Mouse (Mus musculus) erythroblast, embryonic 14.5 days (primary cell): Measurements from ENCODE around the gene Abr. TPM values are rescaled to one million over a fixed set of nuclear protein-coding genes. Genes with fewer than 3 reads are reported as not detected.

ENCODE experiments used
- H3K27me3 ChIP-seq: 2 replicates; pipeline ENCODE4 v1.6.1; 2012; ENCODE audit warnings: inconsistent platforms; ENCODE audit not compliant: control insufficient read depth
- H3K36me3 ChIP-seq: 2 replicates; pipeline ENCODE4 v1.6.1; 2012; ENCODE audit warnings: mild to moderate bottlenecking, inconsistent platforms; ENCODE audit not compliant: control insufficient read depth
- H3K4me1 ChIP-seq: 2 replicates; pipeline ENCODE4 v1.6.1; 2012; ENCODE audit warnings: inconsistent platforms; ENCODE audit not compliant: control insufficient read depth
- H3K4me3 ChIP-seq: replicated peaks from 2 replicates; pipeline ENCODE3; 2012; ENCODE audit warnings: moderate library complexity, mild to moderate bottlenecking, inconsistent platforms
- H3K9me3 ChIP-seq: 2 replicates; pipeline ENCODE4 v1.6.1; 2012; ENCODE audit warnings: low read length, inconsistent platforms, mixed read lengths; ENCODE audit not compliant: control insufficient read depth
- GATA1 ChIP-seq: IDR thresholded peaks from 2 replicates; pipeline ENCODE4 v1.6.1; 2012; ENCODE audit warnings: low read length, inconsistent platforms, mixed read lengths
- TAL1 ChIP-seq: IDR thresholded peaks from 3 replicates; pipeline ENCODE4 v1.6.1; 2012; ENCODE audit warnings: low read length, inconsistent platforms, mixed read lengths
- polyA plus RNA-seq: library from polyadenylated mRNA; stranded (reverse); fragments of >175 nt; gene quantifications from 2 replicates; pipeline ENCODE4 v1.2.3, GENCODE M21; 2012

Abr gene
- polyA plus RNA-seq, 1 experiment = 0.03 TPM

DNA sequence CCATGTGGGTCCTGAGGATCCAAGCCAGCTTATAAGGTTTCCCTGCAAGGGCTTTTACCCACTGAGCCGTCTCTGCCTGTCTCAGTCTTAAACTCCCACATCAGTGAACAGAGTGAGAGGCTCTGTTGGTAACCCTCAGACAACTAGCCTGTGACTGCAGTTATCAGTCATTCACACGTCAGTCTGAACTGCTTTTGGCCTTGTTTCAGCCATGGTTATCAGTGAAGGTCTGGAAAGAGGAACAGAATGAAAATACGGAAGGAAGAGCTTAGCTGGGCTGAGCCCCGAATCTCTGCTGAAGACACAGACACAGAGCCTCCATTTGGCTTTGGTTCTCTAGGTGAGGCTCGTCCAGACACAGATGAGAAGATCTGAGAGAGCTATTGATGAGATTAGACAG is 6.5 kb upstream of the Abr start:
- Histone ChIP-seq H3K36me3 (no peaks in the 10 kb centered on the region), H3K9me3 (no peaks in the 10 kb centered on the region), H3K4me3 (no peak overlapping the region), H3K27me3 (peaks cover 14% of the 10 kb centered on the region), H3K4me1 (no peaks in the 10 kb centered on the region)
- TF ChIP-seq TAL1 (no peak), GATA1 (no peak)

- no peak overlapping the region for H3K4me3 ChIP-seq
- no peaks in the 10 kb centered on the region; the same call in 1 of the 2 replicates for H3K4me1 ChIP-seq
- TF ChIP-seq GATA1 (no peak), TAL1 (no peak)
- no peaks in the 10 kb centered on the region; the same call in 1 of the 2 replicates for H3K9me3 ChIP-seq
- H3K36me3 ChIP-seq = no peaks in the 10 kb centered on the region
- H3K27me3 ChIP-seq = peaks cover 49% of the 10 kb centered on the region
These were observed 2.8 kb upstream of the Abr start for GRCm38 (mm10) chr11:76624881-76625280.

- Histone ChIP-seq H3K27me3 (peaks cover 49% of the 10 kb centered on the region), H3K4me1 (no peaks in the 10 kb centered on the region; the same call in 1 of the 2 replicates), H3K36me3 (no peaks in the 10 kb centered on the region), H3K4me3 (no peak overlapping the region), H3K9me3 (no peaks in the 10 kb centered on the region; the same call in 1 of the 2 replicates)
- TF ChIP-seq GATA1 (no peak), TAL1 (no peak)
These were observed 2.0 kb upstream of the Abr start for GRCm38 (mm10) chr11:76624071-76624470.

- TF ChIP-seq TAL1 (no peak), GATA1 (no peak)
- Histone ChIP-seq H3K36me3 (no peaks in the 10 kb centered on the region), H3K4me3 (peak overlapping the region; percentile 35), H3K9me3 (no peaks in the 10 kb centered on the region; the same call in 1 of the 2 replicates), H3K27me3 (peaks cover 49% of the 10 kb centered on the region), H3K4me1 (no peaks in the 10 kb centered on the region; the same call in 1 of the 2 replicates)
These were observed 1.3 kb upstream of the Abr start for GRCm38 (mm10) chr11:76623206-76623961.

DNA sequence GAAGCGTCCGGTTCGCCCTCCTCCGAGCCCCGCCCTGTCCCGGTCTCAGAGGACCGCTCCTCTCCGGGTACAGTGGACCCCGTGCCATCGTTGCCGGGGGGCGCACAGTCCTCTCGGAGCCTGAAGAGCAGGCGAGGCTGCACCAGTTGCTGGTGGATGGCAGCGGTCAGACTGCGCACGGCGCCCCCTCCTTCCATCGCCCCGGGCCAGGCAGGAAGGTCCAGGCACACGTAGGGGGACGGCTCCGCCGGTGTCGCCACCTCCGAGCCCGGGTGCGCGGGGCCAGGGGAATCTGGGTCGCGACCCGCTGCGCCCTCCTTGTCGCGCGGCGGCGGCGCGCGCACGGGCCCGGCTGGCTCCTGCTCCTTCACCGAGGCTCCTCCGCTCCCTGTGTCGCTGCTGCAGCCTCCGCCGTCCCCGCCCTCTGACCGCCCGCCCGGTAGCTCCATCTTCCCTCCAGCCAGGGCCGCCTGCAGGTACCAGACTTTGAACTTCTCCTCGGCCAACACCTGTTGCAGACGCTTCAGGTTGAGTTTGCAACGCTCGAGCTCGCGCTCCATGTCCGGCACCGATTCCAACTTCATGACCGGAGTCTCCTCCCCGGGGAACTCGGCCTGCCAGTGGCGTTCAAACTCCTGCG is 572 bp upstream of the Abr start:
- Histone ChIP-seq H3K36me3 (no peaks in the 10 kb centered on the region), H3K27me3 (peaks cover 49% of the 10 kb centered on the region), H3K4me1 (no peaks in the 10 kb centered on the region; the same call in 1 of the 2 replicates), H3K9me3 (no peaks in the 10 kb centered on the region; the same call in 1 of the 2 replicates), H3K4me3 (peak overlapping the region; percentile 35)
- TF ChIP-seq TAL1 (no peak), GATA1 (no peak)

DNA sequence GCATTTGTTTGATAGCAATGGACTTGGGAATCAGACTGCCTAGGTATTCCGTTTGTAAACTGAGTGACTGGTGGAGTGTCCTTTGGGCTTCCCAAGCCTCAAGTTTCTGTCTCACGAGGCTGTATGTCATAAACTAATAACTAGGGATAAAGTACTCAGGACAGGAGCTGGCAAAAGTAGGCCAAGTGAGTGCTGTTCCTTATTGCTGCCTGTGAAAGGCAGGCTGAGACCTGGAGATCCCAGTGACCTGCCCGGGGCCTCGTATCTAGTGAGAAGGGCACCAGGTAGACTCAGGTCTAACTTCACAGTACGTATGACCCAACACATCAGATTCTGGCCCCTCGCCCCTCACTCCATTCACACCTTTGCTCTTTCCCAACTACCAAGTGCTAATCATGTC is 4.0 kb downstream of the Abr start:
- no peak overlapping the region for H3K4me3 ChIP-seq
- no peaks in the 10 kb centered on the region for H3K4me1 ChIP-seq
- no peaks in the 10 kb centered on the region for H3K36me3 ChIP-seq
- H3K27me3 ChIP-seq = peaks cover 36% of the 10 kb centered on the region
- TF ChIP-seq TAL1 (no peak), GATA1 (no peak)
- H3K9me3 ChIP-seq = no peaks in the 10 kb centered on the region; the same call in 1 of the 2 replicates

DNA sequence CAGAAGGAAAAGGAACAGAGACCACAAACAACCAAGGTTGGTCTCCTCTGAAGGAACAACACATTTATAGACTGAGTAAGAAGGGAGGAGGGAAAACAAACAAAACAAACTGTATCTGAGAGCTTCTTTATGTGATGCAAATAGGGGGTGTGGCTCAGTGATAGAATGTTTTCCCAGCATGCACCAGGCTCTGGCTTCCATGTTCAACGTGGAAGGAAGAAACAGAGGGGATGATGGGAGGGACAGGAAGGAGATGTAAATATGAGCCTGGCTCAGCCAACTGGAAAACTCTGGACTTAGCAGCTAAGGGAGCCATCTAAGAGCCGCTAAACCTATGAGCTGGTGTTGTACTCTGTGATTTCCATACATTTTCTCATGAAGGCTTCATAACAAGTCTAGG is 7.9 kb downstream of the Abr start:
- Histone ChIP-seq H3K9me3 (no peaks in the 10 kb centered on the region), H3K36me3 (no peaks in the 10 kb centered on the region), H3K27me3 (peaks cover 16% of the 10 kb centered on the region), H3K4me1 (no peaks in the 10 kb centered on the region), H3K4me3 (no peak overlapping the region)
- TF ChIP-seq GATA1 (no peak), TAL1 (no peak)

GRCm38 (mm10) chr11:76612638-76613104 is 9.4 kb downstream of the Abr start:
- Histone ChIP-seq H3K36me3 (no peaks in the 10 kb centered on the region), H3K4me1 (no peaks in the 10 kb centered on the region), H3K4me3 (no peak overlapping the region), H3K27me3 (peaks cover 16% of the 10 kb centered on the region), H3K9me3 (no peaks in the 10 kb centered on the region)
- TF ChIP-seq GATA1 (no peak), TAL1 (no peak)

DNA sequence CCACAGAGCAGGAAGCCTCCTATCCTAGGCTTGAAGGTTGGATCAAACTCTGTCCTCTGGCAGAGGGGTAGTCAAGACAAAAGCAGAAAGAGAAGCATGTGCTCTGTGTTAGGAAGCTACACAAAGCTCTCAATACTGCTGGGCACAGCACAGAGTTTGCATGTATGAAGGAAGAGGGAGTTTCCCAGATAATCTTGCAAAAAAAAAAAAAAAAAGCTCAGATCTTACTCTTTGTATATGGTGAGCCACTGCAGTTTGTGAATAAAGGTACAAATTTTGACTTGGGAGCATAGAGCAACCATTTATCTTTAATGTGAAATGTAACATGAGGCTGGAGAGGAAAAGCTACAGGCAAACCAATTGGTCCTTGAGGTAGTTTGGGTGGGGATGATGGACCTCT is 11.2 kb downstream of the Abr start:
- no peak overlapping the region for H3K4me3 ChIP-seq

More for the DNA sequence above, 11.2 kb downstream of the Abr start:
- no peaks in the 10 kb centered on the region for H3K4me1 ChIP-seq
- TF ChIP-seq TAL1 (no peak), GATA1 (no peak)
- H3K36me3 ChIP-seq = no peaks in the 10 kb centered on the region
- peaks cover 16% of the 10 kb centered on the region for H3K27me3 ChIP-seq
- no peaks in the 10 kb centered on the region for H3K9me3 ChIP-seq
